Mouse (Mus musculus) midbrain, embryonic 12.5 days (tissue): ENCODE data around the gene Cnot11. TPM values are rescaled to one million over a fixed set of nuclear protein-coding genes. Genes with fewer than 3 reads are reported as not detected.
"Not testable (repeated sequence)": the region's sequence is repeated elsewhere in the genome, so short reads cannot be mapped to it uniquely, and the experiment has no call there.

Experiments
- ATAC-seq: fragments of 200-750 bp; cut with Nextera tagmentation; 2 replicates; pipeline ENCODE4 v1.8.0; 2017; ENCODE audit warnings: low read depth, moderate TSS enrichment, moderate library complexity; ENCODE audit not compliant: low FRiP score
- H3K27ac ChIP-seq: fragments of 300-500 bp; sonication (generic); replicated peaks from 2 replicates; pipeline ENCODE4 v1.5.1; 2016; ENCODE audit warnings: mild to moderate bottlenecking
- H3K27me3 ChIP-seq: fragments of 300-500 bp; sonication (generic); 2 replicates; pipeline ENCODE4 v1.6.1; 2016; ENCODE audit warnings: mild to moderate bottlenecking
- H3K36me3 ChIP-seq: fragments of 300-500 bp; sonication (generic); 2 replicates; pipeline ENCODE4 v1.6.1; 2016
- H3K4me1 ChIP-seq: fragments of 300-500 bp; sonication (generic); 2 replicates; pipeline ENCODE4 v1.6.1; 2016
- H3K4me2 ChIP-seq: fragments of 300-500 bp; sonication (generic); replicated peaks from 2 replicates; pipeline ENCODE4 v1.6.1; 2016; ENCODE audit warnings: mild to moderate bottlenecking, moderate library complexity
- H3K4me3 ChIP-seq: fragments of 300-500 bp; sonication (generic); 2 replicates; pipeline ENCODE4 v1.5.1; 2016; ENCODE audit warnings: mild to moderate bottlenecking
- H3K9ac ChIP-seq: fragments of 300-500 bp; sonication (generic); replicated peaks from 2 replicates; pipeline ENCODE4 v1.6.1; 2016; ENCODE audit warnings: mild to moderate bottlenecking, moderate library complexity
- H3K9me3 ChIP-seq: fragments of 300-500 bp; sonication (generic); 2 replicates; pipeline ENCODE4 v1.6.1; 2016; ENCODE audit warnings: mild to moderate bottlenecking
- WGBS: fragments of 180-500 bp; shearing (Covaris S2); methylation state at CpG from one replicate; pipeline ENCODE4 v1.1.7; 2016; 5-methylcytosine and 5-hydroxymethylcytosine counted together
- polyA plus RNA-seq: library from polyadenylated mRNA; unstranded; fragments of >200 nt; fragmentation: Nextera tagmentation; extraction: Ambion mirVana; gene quantifications from 2 replicates; pipeline ENCODE4 v1.2.1, GENCODE M21; 2016

Cnot11 gene
- polyA plus RNA-seq, 1 experiment from 2014 or later, result 24.7 TPM

- H3K4me1 ChIP-seq, result not testable (repeated sequence)
Observed at GRCm38 (mm10) chr1:39591557-39591956, 56.8 kb downstream of the Cnot11 start.

GRCm38 (mm10) chr1:39592090-39592489, 57.3 kb downstream of the Cnot11 start:
- 82% methylated on average over 4 of the region's 4 CpGs for WGBS
- H3K36me3 ChIP-seq, result no peaks in the 10 kb centered on the region
- no peak overlapping the region for H3K9ac ChIP-seq
- H3K9me3 ChIP-seq, result no peaks in the 10 kb centered on the region
- ATAC-seq, result no peak
- no peak overlapping the region for H3K4me2 ChIP-seq
- H3K4me3 ChIP-seq, result no peak overlapping the region
- no peaks in the 10 kb centered on the region for H3K4me1 ChIP-seq
- no peak overlapping the region for H3K27ac ChIP-seq
- H3K27me3 ChIP-seq, result no peaks in the 10 kb centered on the region

More at GRCm38 (mm10) chr1:39591557-39591956, 56.8 kb downstream of the Cnot11 start:
- not testable (repeated sequence) for H3K9me3 ChIP-seq, H3K4me3 ChIP-seq, H3K4me2 ChIP-seq, H3K9ac ChIP-seq, H3K36me3 ChIP-seq, H3K27me3 ChIP-seq, ATAC-seq, H3K27ac ChIP-seq
- 72% methylated on average over 1 of the region's 1 CpGs for WGBS

- no peaks in the 10 kb centered on the region for H3K9me3 ChIP-seq
- H3K4me3 ChIP-seq, result no peak overlapping the region
- H3K27me3 ChIP-seq, result no peaks in the 10 kb centered on the region
- no peak overlapping the region for H3K4me2 ChIP-seq
- H3K27ac ChIP-seq, result no peak overlapping the region
- ATAC-seq, result no peak
- no peak overlapping the region for H3K9ac ChIP-seq
- no peaks in the 10 kb centered on the region for H3K36me3 ChIP-seq
- WGBS, result 88% methylated on average over 10 of the region's 10 CpGs
- H3K4me1 ChIP-seq, result no peaks in the 10 kb centered on the region
Observed at GRCm38 (mm10) chr1:39593836-39594235, 59.0 kb downstream of the Cnot11 start.

Other genes with a start within 250 kb of the Cnot11 start
- 371 and 423 TPM in 2 replicates for gene Rpl31, start 167.2 kb upstream of the Cnot11 start, polyA plus RNA-seq
- 7.8 and 8.4 TPM in 2 replicates for gene Tbc1d8, start 56.2 kb upstream of the Cnot11 start, polyA plus RNA-seq
- gene Rnf149, start 42.4 kb downstream of the Cnot11 start, polyA plus RNA-seq, result 28.2 and 30.7 TPM in 2 replicates
- gene Creg2, start 116.5 kb downstream of the Cnot11 start, polyA plus RNA-seq, result 1.9 and 2.1 TPM in 2 replicates
- gene Rfx8, start 186.0 kb downstream of the Cnot11 start, polyA plus RNA-seq, result 0.42 TPM in 1 of 2 replicates, not detected in the other